In genomic region chr16:35949264-35949663, GRCm38 (mm10) we compare ENCODE assay signal across 16 mouse cellular contexts. TPM values are rescaled to one million over a fixed set of nuclear protein-coding genes. Genes with fewer than 3 reads are reported as not detected.
A peak's percentile ranks its signal among the peaks of the same experiment; 100 is the strongest.
DNase-seq lines count a peak whose midpoint lies in the region; ATAC-seq and TF ChIP-seq lines count a peak whose summit lies in the region.
"Had no signal": no experiment of that assay in that cellular context is flagged by ENCODE, and none has a peak within 500 bp of the region (broad histone marks: within the 10 kb centered on the region; RNA-seq: fewer than 3 reads in every experiment).

No protein-coding gene starts in this region.

- 79% methylated on average over 5 of the region's 5 CpGs for whole genome bisulfite sequencing in kidney, embryonic 16.5 days
- 64% methylated on average over 5 of the region's 5 CpGs for WGBS in stomach, postnatal 0 days

- TF ChIP-seq CTCF in stomach, postnatal 0 days (IDR thresholded peaks at IDR 0.05; ENCODE audit: low read depth), result no peak

- peak; percentile 31 for DNase-seq in adrenal gland, postnatal 14 days
- DNase-seq in adrenal gland, adult 8-10 months, result no peak
- DNase-seq in kidney, postnatal 10 days, result peak; percentile 19
- DNase-seq in heart, postnatal 10 days, result peak; percentile 87 to 89
- DNase-seq in stomach, postnatal 0 days (ENCODE audit: low spot score), result no peak
- no peak for DNase-seq in T-cell, adult 2 months (ENCODE audit: low spot score)
- no peak for DNase-seq in frontal cortex, postnatal 25 days (ENCODE audit: low spot score in 2 of 2)
- DNase-seq: cerebellum, adult 2 months; embryo, embryonic 11 days; right cerebral cortex, postnatal 4 days had no signal

- TF ChIP-seq EP300 in stomach, postnatal 0 days (optimal IDR thresholded peaks at IDR 0.05), result no peak

- H3K9ac ChIP-seq in kidney, embryonic 16.5 days (replicated peaks; ENCODE audit: low read length), result no peak overlapping the region
- H3K9ac ChIP-seq in stomach, postnatal 0 days (ENCODE audit: low read length), result no peak overlapping the region
- H3K9ac ChIP-seq: midbrain, embryonic 12.5 days had no signal

- no peaks in the 10 kb centered on the region for H3K27me3 ChIP-seq in kidney, embryonic 16.5 days (ENCODE audit: insufficient read depth, low read length)
- H3K27me3 ChIP-seq in stomach, postnatal 0 days (ENCODE audit: control insufficient read depth, insufficient read depth, low read length), result no peaks in the 10 kb centered on the region
- H3K27me3 ChIP-seq: midbrain, embryonic 12.5 days had no signal

- no peaks in the 10 kb centered on the region for H3K4me1 ChIP-seq in kidney, embryonic 16.5 days (ENCODE audit: insufficient read depth, low read length)
- H3K4me1 ChIP-seq in stomach, postnatal 0 days (replicated peaks; ENCODE audit: control insufficient read depth, insufficient read depth), result no peaks in the 10 kb centered on the region
- H3K4me1 ChIP-seq: midbrain, embryonic 12.5 days had no signal

- intact Hi-C loops in heart, postnatal 10 days (cut with DNase I), result no loop called here

- H3K4me3 ChIP-seq in kidney, embryonic 16.5 days (ENCODE audit: low read length), result no peak overlapping the region
- no peak overlapping the region for H3K4me3 ChIP-seq in stomach, postnatal 0 days (ENCODE audit: low read depth, low read length)
- H3K4me3 ChIP-seq: left cerebral cortex, adult 2 months; midbrain, embryonic 12.5 days had no signal

- ATAC-seq in kidney, embryonic 16.5 days (ENCODE audit: low FRiP score, low TSS enrichment), result no peak
- ATAC-seq in stomach, postnatal 0 days (ENCODE audit: low FRiP score, low TSS enrichment), result peak; percentile 42; the same call in 1 of the 2 replicates
- ATAC-seq: hindbrain, embryonic 16.5 days; lung, postnatal 0 days had no signal

- H3K36me3 ChIP-seq in kidney, embryonic 16.5 days (ENCODE audit: insufficient read depth, low read length), result no peaks in the 10 kb centered on the region; the same call in 1 of the 2 replicates
- H3K36me3 ChIP-seq in stomach, postnatal 0 days (ENCODE audit: control insufficient read depth, insufficient read depth, low read length), result no peaks in the 10 kb centered on the region; the same call in none of the 2 replicates
- H3K36me3 ChIP-seq: midbrain, embryonic 12.5 days had no signal

- no peak overlapping the region for H3K4me2 ChIP-seq in kidney, embryonic 16.5 days (replicated peaks; ENCODE audit: low read depth, low read length)
- H3K4me2 ChIP-seq in stomach, postnatal 0 days (replicated peaks; ENCODE audit: low read depth), result no peak overlapping the region
- H3K4me2 ChIP-seq: liver, embryonic 11.5 days; midbrain, embryonic 12.5 days had no signal

- H3K9me3 ChIP-seq in kidney, embryonic 16.5 days (ENCODE audit: low read length), result no peaks in the 10 kb centered on the region
- no peaks in the 10 kb centered on the region for H3K9me3 ChIP-seq in stomach, postnatal 0 days (ENCODE audit: control insufficient read depth, low read length)
- H3K9me3 ChIP-seq: midbrain, embryonic 12.5 days had no signal

- no peak overlapping the region for H3K27ac ChIP-seq in kidney, embryonic 16.5 days (ENCODE audit: low read length)
- no peak overlapping the region for H3K27ac ChIP-seq in stomach, postnatal 0 days (replicated peaks)
- H3K27ac ChIP-seq: left cerebral cortex, adult 2 months; midbrain, embryonic 12.5 days had no signal

RNA-seq across cellular contexts. Expression of gene Dtx3l, which starts 10.3 kb away (rescaled TPM):
- total RNA-seq in adrenal gland, postnatal 14 days (2021), result 9.4 and 11.7 TPM in 2 replicates
- 10 to 100 TPM in 2 of 4 experiments, 1 to 10 TPM in 2; 8.2 to 14.3 (median 11.2) TPM for total RNA-seq in adrenal gland, adult 8-10 months (2022)
- polyA plus RNA-seq in kidney, embryonic 16.5 days (2015; fragmentation: Nextera tagmentation; extraction: Ambion mirVana), result 3.9 and 4.5 TPM in 2 replicates
- total RNA-seq in heart, postnatal 10 days (2021), result 10 to 100 TPM in 1 of 2 experiments, 1 to 10 TPM in 1; 9.3 to 12.7 TPM
- 4.4 and 4.9 TPM in 2 replicates for polyA plus RNA-seq in stomach, postnatal 0 days (2015; fragmentation: Nextera tagmentation; extraction: Ambion mirVana)

RNA-seq across cellular contexts. Expression of gene Parp9, which starts 11.0 kb away (rescaled TPM):
- total RNA-seq in adrenal gland, postnatal 14 days (2021), result 13.8 and 16.1 TPM in 2 replicates
- 10 to 100 TPM; 13.3 to 19.8 (median 15.6) TPM for total RNA-seq in adrenal gland, adult 8-10 months (2022)
- polyA plus RNA-seq in kidney, embryonic 16.5 days (2015; fragmentation: Nextera tagmentation; extraction: Ambion mirVana), result 4.8 and 5.0 TPM in 2 replicates
- 10 to 100 TPM; 11.1 to 14.4 TPM for total RNA-seq in heart, postnatal 10 days (2021)
- polyA plus RNA-seq in stomach, postnatal 0 days (2015; fragmentation: Nextera tagmentation; extraction: Ambion mirVana), result 9.5 and 9.8 TPM in 2 replicates

RNA-seq across cellular contexts. Expression of gene Kpna1, which starts 29.3 kb away (rescaled TPM):
- total RNA-seq in adrenal gland, postnatal 14 days (2021), result 62.9 and 69.5 TPM in 2 replicates
- total RNA-seq in adrenal gland, adult 8-10 months (2022), result 10 to 100 TPM; 63.4 to 91.0 (median 68.9) TPM
- polyA plus RNA-seq in kidney, embryonic 16.5 days (2015; fragmentation: Nextera tagmentation; extraction: Ambion mirVana), result 35.9 and 38.2 TPM in 2 replicates
- 100 to 1,000 TPM in 1 of 2 experiments, 10 to 100 TPM in 1; 96.9 to 104 TPM for total RNA-seq in heart, postnatal 10 days (2021)
- polyA plus RNA-seq in stomach, postnatal 0 days (2015; fragmentation: Nextera tagmentation; extraction: Ambion mirVana), result 19.5 and 20.3 TPM in 2 replicates

Comparison
In these comparisons a context has a peak if more than half of its experiments do, and no peak if none do; other contexts are left out.
1. DNase-seq: peak in adrenal gland, postnatal 14 days (single experiment), kidney, postnatal 10 days (single experiment) and heart, postnatal 10 days (2 of 2); none in adrenal gland, adult 8-10 months (single experiment), stomach, postnatal 0 days (single experiment), T-cell, adult 2 months (single experiment) and frontal cortex, postnatal 25 days (0 of 2).